Mouse (Mus musculus): Measurements from ENCODE around the gene Ikzf2. TPM values are rescaled to one million over a fixed set of nuclear protein-coding genes. Genes with fewer than 3 reads are reported as not detected.

Gene Ikzf2
- polyA plus RNA-seq, 1 experiment from 2014 or later = 4.2 TPM

DNA sequence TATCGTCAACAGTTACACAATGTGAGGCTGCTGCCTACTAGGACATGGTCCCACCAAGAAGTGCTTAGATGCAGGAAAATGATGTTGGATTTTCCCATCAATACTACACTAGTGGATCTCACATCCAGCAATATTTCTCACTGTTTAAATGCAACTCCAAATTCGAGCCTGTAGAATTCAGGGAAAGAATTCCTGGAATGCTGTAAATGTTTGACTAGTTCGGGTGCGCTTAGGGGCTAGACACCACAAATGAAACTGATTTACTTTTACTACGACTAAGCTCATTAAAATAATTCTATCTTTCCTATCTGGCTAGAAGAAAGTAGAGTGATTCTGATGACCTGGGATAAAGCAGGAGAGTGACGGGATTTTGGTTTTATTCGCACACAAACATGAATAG lies 76.3 kb downstream of the Ikzf2 start:
- H3K4me3 ChIP-seq = no peak overlapping the region
- H3K9me3 ChIP-seq = no peaks in the 10 kb centered on the region
- H3K27ac ChIP-seq = no peak overlapping the region
- H3K4me1 ChIP-seq = peaks cover 4% of the 10 kb centered on the region; the same call in 1 of the 2 replicates
- no peak for DNase-seq (ENCODE audit: low spot score)
- no peaks in the 10 kb centered on the region for H3K36me3 ChIP-seq
- 62% methylated on average over 7 of the region's 7 CpGs for WGBS
- H3K27me3 ChIP-seq (ENCODE audit: insufficient read depth, poor library complexity, severe bottlenecking) = no peaks in the 10 kb centered on the region

DNA sequence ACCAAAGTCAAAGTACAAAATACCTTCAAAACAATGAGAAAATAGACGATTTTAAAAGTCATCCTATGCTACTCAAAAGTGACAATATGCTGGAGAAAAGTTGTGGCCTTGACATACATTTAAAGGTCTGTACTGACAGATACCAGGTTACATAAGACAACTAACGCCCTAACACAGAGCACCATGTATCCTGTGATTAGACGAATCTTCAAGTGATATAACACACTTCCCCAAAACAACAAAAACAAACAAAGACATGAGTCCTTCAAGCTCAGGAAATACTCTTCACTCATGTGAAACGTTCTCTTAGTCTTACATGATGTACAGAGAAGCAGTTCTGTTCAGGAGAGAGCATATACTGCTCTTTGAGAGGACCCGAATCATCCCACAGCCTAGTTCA lies 78.2 kb downstream of the Ikzf2 start:
- Histone ChIP-seq H3K9me3 (no peaks in the 10 kb centered on the region), H3K36me3 (no peaks in the 10 kb centered on the region), H3K27ac (no peak overlapping the region), H3K4me1 (peaks cover 9% of the 10 kb centered on the region; the same call in 1 of the 2 replicates), H3K4me3 (no peak overlapping the region), H3K27me3 (ENCODE audit: insufficient read depth, poor library complexity, severe bottlenecking) (no peaks in the 10 kb centered on the region)
- 67% methylated on average over 5 of the region's 5 CpGs for WGBS
- DNase-seq (ENCODE audit: low spot score) = no peak

- H3K27me3 ChIP-seq (ENCODE audit: insufficient read depth, poor library complexity, severe bottlenecking) = no peaks in the 10 kb centered on the region
- H3K4me1 ChIP-seq = peaks cover 9% of the 10 kb centered on the region; the same call in 1 of the 2 replicates
- no peaks in the 10 kb centered on the region for H3K36me3 ChIP-seq
- no peak for DNase-seq (ENCODE audit: low spot score)
- H3K27ac ChIP-seq = no peak overlapping the region
- WGBS = 81% methylated on average over 1 of the region's 1 CpGs
- H3K9me3 ChIP-seq = no peaks in the 10 kb centered on the region
- H3K4me3 ChIP-seq = no peak overlapping the region
Observed at GRCm38 (mm10) chr1:69606844-69607243, 80.2 kb downstream of the Ikzf2 start.

DNA sequence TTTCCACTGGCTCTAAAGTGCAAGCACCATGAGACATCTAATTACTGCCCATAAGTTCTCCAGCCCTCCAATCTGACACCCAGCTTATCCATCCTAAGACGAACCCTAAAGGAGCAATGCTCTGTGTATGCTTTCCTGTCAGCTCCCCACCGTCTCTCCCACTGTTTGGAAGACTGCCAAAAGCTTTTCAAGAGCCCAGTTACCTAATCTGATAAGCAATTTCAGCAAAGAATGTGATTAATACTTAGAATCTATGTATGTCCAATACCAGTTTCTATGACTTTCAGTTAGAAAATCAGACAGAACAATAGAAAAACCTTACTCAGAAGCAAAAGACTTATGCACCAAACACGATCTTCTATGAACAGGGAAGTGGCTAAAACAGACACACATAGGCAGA lies 82.8 kb downstream of the Ikzf2 start:
- H3K36me3 ChIP-seq = no peaks in the 10 kb centered on the region
- no peak overlapping the region for H3K4me3 ChIP-seq
- H3K9me3 ChIP-seq = no peaks in the 10 kb centered on the region
- no peaks in the 10 kb centered on the region for H3K27me3 ChIP-seq (ENCODE audit: insufficient read depth, poor library complexity, severe bottlenecking)
- 37% methylated on average over 3 of the region's 3 CpGs for WGBS
- DNase-seq (ENCODE audit: low spot score) = no peak
- H3K27ac ChIP-seq = no peak overlapping the region
- H3K4me1 ChIP-seq = 0 out of 2 replicates have a peak, but pooled peaks cover 5% of the 10 kb centered on the region

DNA sequence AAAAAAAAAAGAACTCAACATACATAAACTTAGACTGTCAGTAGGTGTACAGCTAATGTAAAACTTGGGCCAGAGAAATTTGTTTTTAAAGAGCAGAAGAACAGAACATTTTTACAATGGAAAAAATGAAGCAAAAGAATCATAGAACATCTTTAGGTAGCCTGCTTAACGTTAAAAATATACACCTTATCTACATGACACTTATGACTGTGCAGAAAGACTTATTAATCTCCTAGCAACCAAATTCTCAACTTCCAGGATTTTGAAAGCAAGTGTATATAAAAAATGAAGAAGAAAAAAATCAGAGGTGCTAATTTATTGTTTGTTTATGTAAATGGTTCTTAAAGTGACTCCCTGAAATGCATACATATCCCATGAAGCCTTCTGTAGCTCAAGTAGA lies 86.1 kb downstream of the Ikzf2 start:
- DNase-seq (ENCODE audit: low spot score) = no peak

GRCm38 (mm10) chr1:69599074-69599772 lies 87.8 kb downstream of the Ikzf2 start:
- DNase-seq (ENCODE audit: low spot score) = no peak
- H3K36me3 ChIP-seq = no peaks in the 10 kb centered on the region
- WGBS = 91% methylated on average over 12 of the region's 12 CpGs
- no peaks in the 10 kb centered on the region for H3K27me3 ChIP-seq (ENCODE audit: insufficient read depth, poor library complexity, severe bottlenecking)
- H3K27ac ChIP-seq = no peak overlapping the region
- H3K4me3 ChIP-seq = no peak overlapping the region
- H3K9me3 ChIP-seq = no peaks in the 10 kb centered on the region
- H3K4me1 ChIP-seq = 0 out of 2 replicates have a peak, but pooled peaks cover 4% of the 10 kb centered on the region

More for the DNA sequence above, 86.1 kb downstream of the Ikzf2 start:
- Histone ChIP-seq H3K27me3 (ENCODE audit: insufficient read depth, poor library complexity, severe bottlenecking) (no peaks in the 10 kb centered on the region), H3K36me3 (no peaks in the 10 kb centered on the region), H3K4me3 (no peak overlapping the region), H3K4me1 (0 out of 2 replicates have a peak, but pooled peaks cover 5% of the 10 kb centered on the region), H3K27ac (no peak overlapping the region), H3K9me3 (no peaks in the 10 kb centered on the region)
- WGBS = 62% methylated on average over 1 of the region's 1 CpGs

- Histone ChIP-seq H3K4me3 (no peak overlapping the region), H3K4me1 (0 out of 2 replicates have a peak, but pooled peaks cover 4% of the 10 kb centered on the region), H3K36me3 (no peaks in the 10 kb centered on the region), H3K9me3 (no peaks in the 10 kb centered on the region), H3K27me3 (ENCODE audit: insufficient read depth, poor library complexity, severe bottlenecking) (no peaks in the 10 kb centered on the region), H3K27ac (no peak overlapping the region)
- WGBS = 67% methylated on average over 6 of the region's 6 CpGs
- no peak for DNase-seq (ENCODE audit: low spot score)
Observed at GRCm38 (mm10) chr1:69591889-69592288, 95.2 kb downstream of the Ikzf2 start.

DNA sequence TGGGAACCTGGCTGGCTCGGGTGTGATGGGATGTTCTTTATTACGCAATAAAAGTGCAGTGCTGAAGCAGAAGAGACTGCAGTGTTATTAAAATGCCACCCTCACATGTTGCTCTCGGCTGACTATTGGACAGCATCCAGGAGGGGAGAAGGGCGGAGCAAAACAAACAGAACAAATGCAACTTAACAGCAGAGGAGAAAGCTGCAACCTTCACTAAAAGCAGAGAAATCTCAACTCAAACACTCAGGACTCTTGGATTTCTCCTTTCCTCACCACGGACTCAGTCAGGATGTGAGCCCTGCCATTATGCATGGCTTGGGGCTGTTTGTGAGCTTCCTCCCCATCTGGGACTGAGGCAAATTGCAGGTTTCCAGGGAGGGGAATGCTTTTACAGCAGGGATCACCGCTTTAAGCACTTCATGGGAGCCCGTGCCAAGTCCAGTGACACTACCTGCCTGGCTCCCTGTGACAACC lies 95.7 kb downstream of the Ikzf2 start:
- H3K36me3 ChIP-seq = no peaks in the 10 kb centered on the region
- 70% methylated on average over 7 of the region's 7 CpGs for WGBS
- no peaks in the 10 kb centered on the region for H3K9me3 ChIP-seq
- no peak overlapping the region for H3K4me3 ChIP-seq
- DNase-seq (ENCODE audit: low spot score) = no peak
- H3K27me3 ChIP-seq (ENCODE audit: insufficient read depth, poor library complexity, severe bottlenecking) = no peaks in the 10 kb centered on the region
- 0 out of 2 replicates have a peak, but pooled peaks cover 4% of the 10 kb centered on the region for H3K4me1 ChIP-seq
- no peak overlapping the region for H3K27ac ChIP-seq

DNA sequence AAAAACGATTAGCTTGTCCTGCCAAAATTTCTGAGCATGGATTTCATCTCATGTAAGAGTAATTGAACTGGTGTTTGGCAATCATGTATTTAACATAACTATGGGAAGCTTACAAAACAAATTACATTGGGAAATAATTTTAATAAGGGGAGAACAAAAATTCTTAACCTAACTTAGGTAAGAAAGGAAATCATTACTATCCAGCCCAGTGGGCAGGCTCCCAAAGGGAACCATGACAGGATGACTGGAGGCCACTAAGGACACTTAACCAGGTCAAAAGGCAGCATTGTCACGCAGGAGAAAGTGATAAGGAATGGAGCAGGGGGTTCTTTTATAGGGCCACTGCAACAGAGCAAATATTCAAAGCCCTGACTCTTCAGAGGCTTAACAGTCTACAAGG lies 101.5 kb downstream of the Ikzf2 start:
- H3K4me3 ChIP-seq = no peak overlapping the region
- H3K27ac ChIP-seq = no peak overlapping the region
- 53% methylated on average over 2 of the region's 2 CpGs for WGBS
- DNase-seq (ENCODE audit: low spot score) = no peak
- no peaks in the 10 kb centered on the region for H3K27me3 ChIP-seq (ENCODE audit: insufficient read depth, poor library complexity, severe bottlenecking)
- H3K4me1 ChIP-seq = no peaks in the 10 kb centered on the region
- no peaks in the 10 kb centered on the region for H3K36me3 ChIP-seq
- H3K9me3 ChIP-seq = no peaks in the 10 kb centered on the region

GRCm38 (mm10) chr1:69583932-69584659 lies 102.9 kb downstream of the Ikzf2 start:
- no peak overlapping the region for H3K4me3 ChIP-seq
- H3K27me3 ChIP-seq (ENCODE audit: insufficient read depth, poor library complexity, severe bottlenecking) = no peaks in the 10 kb centered on the region
- H3K9me3 ChIP-seq = no peaks in the 10 kb centered on the region
- WGBS = 94% methylated on average over 5 of the region's 5 CpGs
- no peak overlapping the region for H3K27ac ChIP-seq
- H3K36me3 ChIP-seq = no peaks in the 10 kb centered on the region
- no peak for DNase-seq (ENCODE audit: low spot score)
- no peaks in the 10 kb centered on the region for H3K4me1 ChIP-seq

DNA sequence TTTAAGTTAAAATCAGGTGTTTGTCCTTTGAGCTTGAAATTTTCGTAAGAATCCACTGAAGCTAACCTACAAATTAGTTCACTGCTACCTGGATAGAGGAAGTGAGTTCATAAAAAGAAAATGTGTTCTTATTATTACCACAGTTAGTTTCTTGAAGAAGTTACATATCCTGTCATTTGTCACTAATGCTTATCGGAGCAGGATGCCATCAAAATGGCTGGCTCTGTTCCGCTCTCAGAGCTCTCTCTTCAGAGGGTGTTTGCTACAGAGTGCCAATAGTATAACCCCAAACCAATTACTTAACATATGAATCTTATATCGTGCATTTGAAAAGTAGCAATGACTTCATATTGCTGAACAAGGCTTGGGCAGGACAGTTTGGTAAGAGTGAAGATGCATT lies 108.1 kb downstream of the Ikzf2 start:
- no peaks in the 10 kb centered on the region for H3K4me1 ChIP-seq
- H3K4me3 ChIP-seq = no peak overlapping the region
- H3K36me3 ChIP-seq = 0 out of 2 replicates have a peak, but pooled peaks cover 3% of the 10 kb centered on the region
- no peaks in the 10 kb centered on the region for H3K27me3 ChIP-seq (ENCODE audit: insufficient read depth, poor library complexity, severe bottlenecking)
- H3K27ac ChIP-seq = no peak overlapping the region
- H3K9me3 ChIP-seq = no peaks in the 10 kb centered on the region
- WGBS = 85% methylated on average over 4 of the region's 4 CpGs
- no peak for DNase-seq (ENCODE audit: low spot score)

GRCm38 (mm10) chr1:69559443-69560090 lies 127.5 kb downstream of the Ikzf2 start:
- H3K36me3 ChIP-seq = no peaks in the 10 kb centered on the region
- WGBS = 62% methylated on average over 5 of the region's 5 CpGs
- no peaks in the 10 kb centered on the region for H3K4me1 ChIP-seq
- H3K27ac ChIP-seq = no peak overlapping the region
- DNase-seq (ENCODE audit: low spot score) = no peak
- no peaks in the 10 kb centered on the region for H3K9me3 ChIP-seq
- no peak overlapping the region for H3K4me3 ChIP-seq
- no peaks in the 10 kb centered on the region for H3K27me3 ChIP-seq (ENCODE audit: insufficient read depth, poor library complexity, severe bottlenecking)

DNA sequence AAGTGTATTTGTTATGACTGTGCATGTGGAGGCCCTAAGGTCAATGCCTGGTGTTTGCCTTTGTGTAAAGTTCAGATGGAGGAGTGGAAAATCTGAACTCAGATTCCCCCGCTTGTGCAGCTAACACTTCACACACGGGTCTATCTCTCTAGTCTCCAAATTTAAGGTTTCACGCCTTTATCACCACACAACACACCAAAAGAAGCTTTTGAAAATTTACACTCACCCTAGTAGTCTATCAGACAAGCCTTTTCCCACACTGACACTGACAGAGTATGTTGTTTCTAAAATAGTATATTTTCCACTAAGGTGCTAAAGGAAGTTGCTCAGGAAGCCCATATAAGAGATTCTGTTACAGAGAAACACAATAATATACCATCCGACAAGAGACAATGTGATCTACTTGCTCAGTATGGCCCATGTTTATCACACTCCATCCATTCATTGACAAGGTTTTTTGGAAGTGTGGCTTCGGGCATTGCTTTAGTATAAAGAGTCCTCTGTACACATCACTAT lies 131.4 kb downstream of the Ikzf2 start:
- Histone ChIP-seq H3K4me3 (no peak overlapping the region), H3K36me3 (no peaks in the 10 kb centered on the region), H3K27me3 (ENCODE audit: insufficient read depth, poor library complexity, severe bottlenecking) (no peaks in the 10 kb centered on the region), H3K4me1 (no peaks in the 10 kb centered on the region), H3K27ac (no peak overlapping the region), H3K9me3 (no peaks in the 10 kb centered on the region)
- no peak for DNase-seq (ENCODE audit: low spot score)
- WGBS = 79% methylated on average over 5 of the region's 5 CpGs
